Mouse (Mus musculus) forebrain, postnatal 0 days (tissue): ENCODE results near the gene BC035947. TPM values are rescaled to one million over a fixed set of nuclear protein-coding genes. Genes with fewer than 3 reads are reported as not detected.
"Not testable (repeated sequence)": the region's sequence is repeated elsewhere in the genome, so short reads cannot be mapped to it uniquely, and the experiment has no call there.

Experiments
- ATAC-seq: fragments of 200-750 bp; cut with Nextera tagmentation; 2 replicates; pipeline ENCODE4 v1.8.0; 2017; ENCODE audit warnings: mild to moderate bottlenecking, moderate library complexity
- DNase-seq: peaks from one replicate; pipeline ENCODE4 v3.0.0-alpha.2; 2015
- H3K27ac ChIP-seq: fragments of 300-500 bp; sonication (generic); 2 replicates; pipeline ENCODE4 v1.5.1; 2014; ENCODE audit warnings: low read depth, mild to moderate bottlenecking, antibody characterized with exemption, low read length, moderate library complexity, mixed read lengths
- H3K27me3 ChIP-seq: fragments of 300-500 bp; sonication (generic); 2 replicates; pipeline ENCODE4 v1.6.1; 2014; ENCODE audit warnings: mild to moderate bottlenecking, low read length, mixed read lengths; ENCODE audit not compliant: insufficient read depth
- H3K36me3 ChIP-seq: fragments of 300-500 bp; sonication (generic); 2 replicates; pipeline ENCODE4 v1.6.1; 2014; ENCODE audit warnings: mild to moderate bottlenecking, moderate library complexity; ENCODE audit not compliant: insufficient read depth
- H3K4me1 ChIP-seq: fragments of 300-500 bp; sonication (generic); 2 replicates; pipeline ENCODE4 v1.6.1; 2014; ENCODE audit warnings: antibody characterized with exemption; ENCODE audit not compliant: insufficient read depth
- H3K4me2 ChIP-seq: fragments of 300-500 bp; sonication (generic); 2 replicates; pipeline ENCODE4 v1.6.1; 2014; ENCODE audit warnings: low read depth, mild to moderate bottlenecking, moderate library complexity
- H3K4me3 ChIP-seq: fragments of 300-500 bp; sonication (generic); 2 replicates; pipeline ENCODE4 v1.5.1; 2014; ENCODE audit warnings: low read depth, low read length, mixed read lengths
- H3K9ac ChIP-seq: fragments of 300-500 bp; sonication (generic); 2 replicates; pipeline ENCODE4 v1.6.1; 2014; ENCODE audit warnings: mild to moderate bottlenecking
- H3K9me3 ChIP-seq: fragments of 300-500 bp; sonication (generic); 2 replicates; pipeline ENCODE4 v1.6.1; 2016; ENCODE audit warnings: low read length
- CTCF ChIP-seq: sonication (generic); IDR thresholded peaks from 2 replicates; pipeline ENCODE4 v1.5.1; 2016; ENCODE audit warnings: antibody characterized with exemption, control low read depth, low read depth
- WGBS: fragments of 180-500 bp; shearing (Covaris S2); extraction: QIAGEN DNeasy Blood & Tissue Kit; methylation state at CpG from one replicate; pipeline ENCODE4 v1.1.7; 2014; 5-methylcytosine and 5-hydroxymethylcytosine counted together
- polyA plus RNA-seq: library from polyadenylated mRNA; unstranded; fragments of >200 nt; fragmentation: Nextera tagmentation; extraction: Ambion mirVana; gene quantifications from 2 replicates; pipeline ENCODE4 v1.2.1, GENCODE M21; 2015
- total RNA-seq: library from RNA; depleted of rRNA; stranded (reverse); fragments of >200 nt; gene quantifications from 2 replicates; pipeline ENCODE4 v1.2.3, GENCODE M21; 2014

Gene BC035947
- total and polyA plus RNA-seq, 2 experiments from 2014 or later, result 0.40 to 1.5 TPM

DNA sequence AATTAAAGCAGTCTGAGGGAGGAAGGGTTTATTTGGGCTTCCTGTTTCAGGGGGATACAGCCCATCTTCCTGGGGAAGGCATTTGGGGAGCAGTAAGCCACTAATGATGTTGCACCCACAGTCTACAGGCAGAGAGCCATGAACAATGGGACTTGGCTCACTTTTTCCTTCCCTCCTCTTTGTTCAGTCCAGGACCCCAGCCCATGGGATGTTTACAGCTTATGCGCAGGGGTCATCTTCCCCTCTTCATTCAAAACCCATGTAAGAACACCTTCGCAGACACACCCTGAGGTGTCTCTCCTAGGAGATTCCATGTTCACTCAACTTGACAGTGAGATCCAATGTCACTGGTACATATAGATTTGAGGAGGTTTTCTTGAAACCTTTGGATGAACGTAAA, 16.4 kb upstream of the BC035947 start:
- Histone ChIP-seq H3K4me2 (no peak overlapping the region), H3K4me3 (no peak overlapping the region), H3K9me3 (no peaks in the 10 kb centered on the region), H3K4me1 (no peaks in the 10 kb centered on the region), H3K27ac (no peak overlapping the region), H3K36me3 (no peaks in the 10 kb centered on the region), H3K9ac (no peak overlapping the region), H3K27me3 (no peaks in the 10 kb centered on the region)
- ATAC-seq (no peak), DNase-seq (no peak)
- 97% methylated on average over 3 of the region's 3 CpGs for WGBS
- no peak for TF ChIP-seq CTCF

DNA sequence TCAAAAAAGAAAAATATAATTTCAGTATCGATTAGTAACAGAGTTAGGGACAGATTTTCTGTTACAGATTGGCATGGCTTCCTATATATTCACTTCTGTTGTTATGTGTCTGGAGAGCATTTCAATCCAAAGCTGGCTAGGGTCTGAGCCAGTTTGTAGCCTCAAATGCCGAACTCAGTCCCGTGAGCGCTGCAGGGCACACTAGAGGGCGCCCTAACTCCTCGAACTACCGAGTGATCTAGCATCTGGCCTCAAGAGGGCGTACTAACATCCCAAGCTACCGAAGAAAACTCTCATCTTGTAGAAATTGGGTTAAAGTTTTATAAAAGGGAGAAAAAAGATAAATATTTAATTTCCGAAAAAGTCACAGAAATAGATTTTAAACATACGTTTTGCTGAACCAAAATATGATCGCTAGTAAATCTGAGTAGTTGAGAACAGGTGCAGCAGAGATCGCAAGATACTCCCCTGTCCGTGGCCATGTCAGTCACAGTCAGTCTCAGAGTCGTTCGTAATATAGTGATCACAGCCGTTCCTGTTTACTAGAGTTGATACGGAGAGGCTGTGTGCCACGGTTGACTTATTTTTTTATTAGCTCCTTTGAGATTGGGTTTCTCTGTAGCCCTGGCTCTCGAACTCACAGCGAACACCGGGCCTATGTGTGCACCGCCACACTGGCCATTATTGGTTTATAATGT, 13.4 kb upstream of the BC035947 start:
- WGBS, result 54% methylated on average over 23 of the region's 23 CpGs
- Histone ChIP-seq H3K27ac (no peak overlapping the region), H3K4me3 (no peak overlapping the region), H3K36me3 (no peaks in the 10 kb centered on the region), H3K4me1 (no peaks in the 10 kb centered on the region), H3K9me3 (no peaks in the 10 kb centered on the region), H3K4me2 (no peak overlapping the region), H3K27me3 (no peaks in the 10 kb centered on the region), H3K9ac (no peak overlapping the region)
- DNase-seq (peak; percentile 71), ATAC-seq (no peak)
- TF ChIP-seq CTCF, result peak; percentile 88

DNA sequence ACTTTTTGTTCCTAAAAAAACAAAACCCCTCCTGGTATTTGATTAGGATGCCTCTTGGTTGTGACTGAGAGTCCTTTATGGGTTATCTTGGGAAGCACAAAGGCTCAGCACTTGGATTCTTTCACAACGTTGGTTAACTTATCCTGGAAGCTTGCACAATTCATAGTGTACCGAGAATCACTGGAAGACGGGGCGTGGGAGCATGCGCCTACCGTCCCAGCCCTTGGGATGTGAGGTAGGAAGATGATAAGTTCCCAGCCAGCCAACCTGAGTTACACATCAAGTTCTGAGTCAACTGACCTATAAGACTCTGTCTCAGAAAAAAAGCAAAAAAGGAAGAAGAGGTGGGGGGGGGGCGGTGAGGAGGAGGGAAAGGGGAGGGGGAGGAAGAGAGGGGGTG, 6.9 kb upstream of the BC035947 start:
- Histone ChIP-seq H3K9ac (no peak overlapping the region), H3K4me2 (no peak overlapping the region), H3K36me3 (no peaks in the 10 kb centered on the region), H3K4me3 (no peak overlapping the region), H3K9me3 (no peaks in the 10 kb centered on the region), H3K27me3 (no peaks in the 10 kb centered on the region), H3K4me1 (no peaks in the 10 kb centered on the region), H3K27ac (no peak overlapping the region)
- no peak for TF ChIP-seq CTCF
- ATAC-seq (no peak), DNase-seq (no peak)
- 85% methylated on average over 7 of the region's 7 CpGs for WGBS

DNA sequence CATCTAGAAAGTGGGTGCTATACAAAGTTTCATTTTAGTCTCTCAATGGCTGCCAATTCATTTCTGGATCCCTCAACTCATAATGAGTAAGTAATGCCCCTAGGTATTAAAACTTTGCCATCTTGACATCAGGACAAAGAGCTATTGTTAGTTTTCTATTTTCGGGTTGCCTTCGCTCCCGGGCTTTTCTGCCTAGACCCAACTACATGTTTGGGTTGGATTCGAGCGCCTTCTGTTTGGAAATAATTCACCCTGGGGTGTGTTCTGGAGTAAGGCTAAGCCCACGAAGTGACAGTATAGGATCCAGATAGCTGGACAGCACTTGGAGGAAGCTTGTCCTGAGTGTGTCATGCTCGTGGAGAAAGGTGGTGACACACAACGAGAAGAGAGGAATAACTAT, 798 bp upstream of the BC035947 start:
- DNase-seq, result no peak
- Histone ChIP-seq H3K36me3 (no peaks in the 10 kb centered on the region), H3K9ac (no peak overlapping the region), H3K4me1 (no peaks in the 10 kb centered on the region), H3K27ac (no peak overlapping the region), H3K9me3 (no peaks in the 10 kb centered on the region), H3K4me3 (no peak overlapping the region), H3K27me3 (no peaks in the 10 kb centered on the region), H3K4me2 (no peak overlapping the region)
- WGBS, result 73% methylated on average over 8 of the region's 8 CpGs
- no peak for TF ChIP-seq CTCF
- ATAC-seq, result no peak

DNA sequence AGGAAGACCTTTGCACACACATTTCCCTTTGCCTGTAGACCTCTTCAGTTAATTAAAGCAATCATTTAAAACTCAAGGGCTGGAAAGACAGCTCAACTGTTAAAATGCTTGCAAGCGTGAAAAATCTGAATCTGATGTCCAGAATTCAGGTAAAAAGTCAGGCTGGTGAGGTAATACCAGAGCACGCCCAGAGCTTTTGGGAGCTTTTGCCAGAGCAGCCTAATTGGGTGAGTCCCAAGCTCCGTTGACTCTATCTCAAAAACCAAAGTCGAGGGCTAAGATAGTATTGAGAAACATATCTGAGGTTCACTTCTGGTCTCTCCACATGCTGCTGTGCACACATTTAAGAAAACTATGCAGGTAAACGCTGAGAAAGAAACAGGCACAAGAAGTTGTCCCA, 1.1 kb downstream of the BC035947 start, which contains the start of gene Mogat1:
Gene Mogat1 (plus strand): TSS at position 130 of the 400 bp plus-strand sequence.
- Histone ChIP-seq H3K27me3 (no peaks in the 10 kb centered on the region), H3K4me3 (peak within 1 kb of the TSS; percentile 23), H3K27ac (no peak within 1 kb of the TSS), H3K4me2 (peak within 1 kb of the TSS; percentile 47), H3K36me3 (no peaks in the 10 kb centered on the region), H3K9ac (no peak within 1 kb of the TSS), H3K4me1 (no peaks in the 10 kb centered on the region), H3K9me3 (no peaks in the 10 kb centered on the region)
- DNase-seq (no peak), ATAC-seq (no peak)
- 48% methylated on average over 5 of the region's 5 CpGs for WGBS
- no peak for TF ChIP-seq CTCF

GRCm38 (mm10) chr1:78507137-78507536, 4.8 kb downstream of the BC035947 start:
- ATAC-seq, result no peak
- WGBS, result 55% methylated on average over 1 of the region's 1 CpGs

DNA sequence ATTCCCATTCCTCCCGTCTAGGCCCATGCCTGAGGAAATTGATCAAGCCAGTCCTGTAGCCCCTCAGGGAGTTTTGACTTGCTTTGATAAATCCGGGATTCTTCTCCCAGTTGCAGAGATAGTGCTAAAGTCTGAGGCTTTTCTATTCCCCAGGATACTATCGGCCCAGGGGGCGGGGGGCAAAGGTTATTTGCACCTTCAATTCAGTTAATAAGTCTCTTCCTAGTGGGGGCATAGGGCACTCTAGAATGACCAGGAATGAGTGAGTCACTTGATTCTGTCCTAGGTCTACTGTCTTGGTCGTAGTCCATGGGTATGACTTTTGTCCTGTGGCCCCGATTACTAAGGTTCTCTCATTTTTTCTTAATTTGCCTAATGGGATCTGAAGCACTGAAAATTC, 9.4 kb downstream of the BC035947 start:
- H3K9me3 ChIP-seq, result no peaks in the 10 kb centered on the region
- ATAC-seq, result no peak
- no peak overlapping the region for H3K4me2 ChIP-seq
- no peak for DNase-seq
- no peak overlapping the region for H3K27ac ChIP-seq
- no peak overlapping the region for H3K9ac ChIP-seq
- WGBS, result 92% methylated on average over 6 of the region's 6 CpGs
- H3K27me3 ChIP-seq, result no peaks in the 10 kb centered on the region
- no peak overlapping the region for H3K4me3 ChIP-seq
- H3K36me3 ChIP-seq, result no peaks in the 10 kb centered on the region
- no peaks in the 10 kb centered on the region for H3K4me1 ChIP-seq
- TF ChIP-seq CTCF, result no peak

More at GRCm38 (mm10) chr1:78507137-78507536, 4.8 kb downstream of the BC035947 start:
- no peak for TF ChIP-seq CTCF
- DNase-seq, result no peak
- no peaks in the 10 kb centered on the region for H3K36me3 ChIP-seq
- H3K4me2 ChIP-seq, result no peak overlapping the region
- no peaks in the 10 kb centered on the region for H3K27me3 ChIP-seq
- no peaks in the 10 kb centered on the region for H3K4me1 ChIP-seq
- no peaks in the 10 kb centered on the region for H3K9me3 ChIP-seq
- no peak overlapping the region for H3K27ac ChIP-seq
- H3K4me3 ChIP-seq, result no peak overlapping the region
- H3K9ac ChIP-seq, result no peak overlapping the region

- not testable (repeated sequence) for H3K27me3 ChIP-seq, H3K9ac ChIP-seq, H3K36me3 ChIP-seq, H3K4me3 ChIP-seq, H3K4me2 ChIP-seq, DNase-seq, H3K4me1 ChIP-seq, H3K9me3 ChIP-seq, H3K27ac ChIP-seq, ATAC-seq
- WGBS, result 91% methylated on average over 12 of the region's 12 CpGs
These were observed 10.1 kb downstream of the BC035947 start for GRCm38 (mm10) chr1:78501856-78502255.
